In the genomic region with DNA sequence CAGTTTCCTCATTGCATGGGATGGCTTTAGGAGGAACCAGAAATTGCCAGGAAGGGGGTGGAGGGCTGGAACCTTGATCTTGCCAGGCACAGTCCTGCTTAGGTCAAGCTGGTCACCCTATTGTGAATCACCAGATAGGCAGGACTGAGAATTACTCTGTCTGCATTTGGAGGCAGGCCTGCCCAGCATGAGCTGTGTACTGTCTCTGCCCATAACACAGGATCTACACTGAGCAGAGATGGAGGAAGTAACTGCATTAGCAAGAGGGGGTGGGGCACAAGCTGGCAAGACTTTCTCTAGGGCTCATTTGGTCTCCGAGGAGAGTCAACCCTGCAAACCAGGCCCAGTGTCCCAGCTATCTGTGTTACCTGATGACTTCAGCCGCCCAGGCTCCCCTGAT, we compare ENCODE assay signal across 1 mouse cellular context.
TF ChIP-seq lines count a peak whose summit lies in the region.

No protein-coding gene starts in this region.

TF ChIP-seq in MEL, 35 proteins besides CTCF, POLR2A, EP300 and RAD21:
- no peak for TF ChIP-seq ZNF384 (IDR thresholded peaks at IDR 0.05; ENCODE audit: low read depth, low read length)
- TF ChIP-seq NRF1 (IDR thresholded peaks at IDR 0.05; ENCODE audit: insufficient read depth, low read depth, low read length, poor library complexity, severe bottlenecking), result no peak
- no peak for TF ChIP-seq ETS1 (IDR thresholded peaks at IDR 0.05; ENCODE audit: low read depth, low read length)
